Mouse (Mus musculus) R1 (cell line): ENCODE data around the gene Atp13a5.
A peak's percentile ranks its signal among the peaks of the same experiment; 100 is the strongest.

ENCODE experiments used
- DNase-seq: peaks from one replicate; pipeline ENCODE4 v3.0.0-alpha.2; 2018; ENCODE audit warnings: low read depth, low spot score

The Atp13a5 gene

GRCm38 (mm10) chr16:29205581-29205980, 173.0 kb downstream of the Atp13a5 start:
- no peak for DNase-seq

GRCm38 (mm10) chr16:29204875-29205274, 173.7 kb downstream of the Atp13a5 start:
- DNase-seq: no peak

GRCm38 (mm10) chr16:29201146-29201545, 177.4 kb downstream of the Atp13a5 start:
- no peak for DNase-seq

DNA sequence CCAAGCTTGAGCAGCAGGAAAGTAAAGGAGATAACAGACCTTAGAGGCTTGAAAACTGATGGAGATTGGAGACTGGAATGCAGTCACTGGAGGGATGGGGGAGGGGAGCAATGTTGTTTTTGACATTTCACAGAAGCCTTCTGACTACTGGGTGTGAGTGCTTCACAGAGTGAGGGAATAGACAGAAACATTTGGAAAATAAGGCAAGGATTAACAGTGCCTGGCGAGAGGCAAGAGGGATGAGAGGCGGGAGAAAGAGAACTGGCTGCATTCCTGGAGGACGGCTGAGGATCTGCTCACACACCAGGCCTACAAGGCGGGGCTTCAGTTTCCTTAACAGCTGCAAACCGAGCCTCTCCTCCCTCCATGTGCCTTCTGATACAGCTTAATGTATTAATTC, 180.1 kb downstream of the Atp13a5 start:
- DNase-seq: peak; percentile 22

DNA sequence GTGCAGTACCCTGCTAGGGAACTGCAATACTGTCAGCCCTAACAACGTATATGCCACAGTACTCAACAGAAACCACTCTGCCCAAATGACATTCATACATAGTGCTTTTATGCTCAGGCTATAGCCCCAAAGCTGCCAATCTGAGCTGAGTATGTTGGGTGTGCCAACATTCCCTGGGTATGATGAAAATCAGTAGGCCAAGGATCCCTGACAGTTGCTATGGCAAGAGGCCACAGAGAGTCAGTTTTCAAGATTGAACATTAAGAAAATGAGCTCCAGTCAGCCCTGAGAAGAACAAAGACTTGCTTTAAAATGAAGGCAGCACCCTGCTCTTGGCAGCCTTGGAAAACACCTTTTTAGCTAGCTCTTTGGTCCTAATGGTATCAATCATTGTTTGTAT, 183.4 kb downstream of the Atp13a5 start:
- DNase-seq: no peak

- no peak for DNase-seq
Observed at GRCm38 (mm10) chr16:29193981-29194380, 184.6 kb downstream of the Atp13a5 start.

- no peak for DNase-seq
Observed at GRCm38 (mm10) chr16:29192911-29193310, 185.6 kb downstream of the Atp13a5 start.
